Mouse (Mus musculus) stomach, adult 2 months (tissue): ENCODE results near the gene Phactr4. TPM values are rescaled to one million over a fixed set of nuclear protein-coding genes. Genes with fewer than 3 reads are reported as not detected.

Experiments
- polyA plus RNA-seq: library from polyadenylated mRNA; depleted of rRNA; stranded (reverse); fragments of >200 nt; gene quantifications from 2 replicates; pipeline ENCODE4 v1.2.3, GENCODE M21; 2012; rRNA removed

Gene Phactr4
- polyA plus RNA-seq: 6.6 and 8.0 TPM in 2 replicates

GRCm38 (mm10) chr4:132421923-132422782 is at the start of gene Phactr4:
TSS of gene Phactr4 (minus strand) at chr4:132422489.

GRCm38 (mm10) chr4:132463430-132464254 is 41.4 kb upstream of the Phactr4 start, which contains the start of gene Med18:
TSS of gene Med18 (minus strand) at chr4:132463921.

GRCm38 (mm10) chr4:132353481-132353885 is 68.8 kb downstream of the Phactr4 start, which contains the start of gene Rcc1:
TSS of gene Rcc1 (minus strand) at chr4:132353605.

GRCm38 (mm10) chr4:132329115-132329834 is 93.0 kb downstream of the Phactr4 start, which contains the start of gene Trnau1ap:
TSS of gene Trnau1ap (minus strand) at chr4:132329538.

Other genes starting within 250 kb of the Phactr4 start
- gene Ythdf2, start 210.2 kb downstream of the Phactr4 start, polyA plus RNA-seq: 6.0 and 7.3 TPM in 2 replicates
- 4.6 and 7.3 TPM in 2 replicates for gene Gmeb1, start 160.9 kb downstream of the Phactr4 start, polyA plus RNA-seq
- gene Taf12, start 148.1 kb downstream of the Phactr4 start, polyA plus RNA-seq: 1.00 and 1.1 TPM in 2 replicates
- gene Rab42, start 119.1 kb downstream of the Phactr4 start, polyA plus RNA-seq: 0.47 and 0.77 TPM in 2 replicates
- gene Trnau1ap, start 93.0 kb downstream of the Phactr4 start, polyA plus RNA-seq: 7.4 and 7.6 TPM in 2 replicates
- 3.5 and 3.9 TPM in 2 replicates for gene Rcc1, start 68.9 kb downstream of the Phactr4 start, polyA plus RNA-seq
- gene Med18, start 41.4 kb upstream of the Phactr4 start, polyA plus RNA-seq: 0.89 and 1.0 TPM in 2 replicates
- 5.3 and 6.4 TPM in 2 replicates for gene Sesn2, start 88.0 kb upstream of the Phactr4 start, polyA plus RNA-seq
- gene Atpif1, start 111.2 kb upstream of the Phactr4 start, polyA plus RNA-seq: 28.1 and 28.3 TPM in 2 replicates
- 4.8 and 7.3 TPM in 2 replicates for gene Dnajc8, start 113.1 kb upstream of the Phactr4 start, polyA plus RNA-seq
- 1.6 and 1.9 TPM in 2 replicates for gene Ptafr, start 141.6 kb upstream of the Phactr4 start, polyA plus RNA-seq
- 7.4 and 8.8 TPM in 2 replicates for gene Eya3, start 216.5 kb upstream of the Phactr4 start, polyA plus RNA-seq